Mouse (Mus musculus) midbrain, embryonic 16.5 days (tissue): ENCODE results near the gene Cbln3. TPM values are rescaled to one million over a fixed set of nuclear protein-coding genes. Genes with fewer than 3 reads are reported as not detected.

Experiments used
- ATAC-seq: fragments of 200-750 bp; cut with Nextera tagmentation; 2 replicates; pipeline ENCODE4 v1.8.0; 2017; ENCODE audit warnings: moderate TSS enrichment
- H3K27ac ChIP-seq: fragments of 300-500 bp; sonication (generic); 2 replicates; pipeline ENCODE4 v1.5.1; 2014; ENCODE audit warnings: mild to moderate bottlenecking, low read length, mixed read lengths
- H3K27me3 ChIP-seq: fragments of 300-500 bp; sonication (generic); 2 replicates; pipeline ENCODE4 v1.6.1; 2014; ENCODE audit warnings: low read depth, low read length, mixed read lengths; ENCODE audit not compliant: control insufficient read depth, insufficient read depth
- H3K36me3 ChIP-seq: fragments of 300-500 bp; sonication (generic); 2 replicates; pipeline ENCODE4 v1.6.1; 2014; ENCODE audit warnings: mild to moderate bottlenecking, low read length, moderate library complexity, mixed read lengths; ENCODE audit not compliant: control insufficient read depth, insufficient read depth
- H3K4me1 ChIP-seq: fragments of 300-500 bp; sonication (generic); 2 replicates; pipeline ENCODE4 v1.6.1; 2014; ENCODE audit warnings: mild to moderate bottlenecking, low read length, mixed read lengths; ENCODE audit not compliant: control insufficient read depth, insufficient read depth
- H3K4me2 ChIP-seq: fragments of 300-500 bp; sonication (generic); 2 replicates; pipeline ENCODE4 v1.6.1; 2014; ENCODE audit warnings: mild to moderate bottlenecking, low read length, mixed read lengths
- H3K4me3 ChIP-seq: fragments of 300-500 bp; sonication (generic); 2 replicates; pipeline ENCODE4 v1.5.1; 2014; ENCODE audit warnings: low read depth, mild to moderate bottlenecking, low read length, moderate library complexity, mixed read lengths
- H3K9ac ChIP-seq: fragments of 300-500 bp; sonication (generic); 2 replicates; pipeline ENCODE4 v1.6.1; 2014; ENCODE audit warnings: low read depth, low read length, mixed read lengths
- H3K9me3 ChIP-seq: fragments of 300-500 bp; sonication (generic); replicated peaks from 2 replicates; pipeline ENCODE4 v1.6.1; 2014; ENCODE audit warnings: mild to moderate bottlenecking, low read length, mixed read lengths; ENCODE audit not compliant: control insufficient read depth, poor library complexity, severe bottlenecking
- WGBS: fragments of 180-500 bp; shearing (Covaris S2); extraction: QIAGEN DNeasy Blood & Tissue Kit; methylation state at CpG from one replicate; pipeline ENCODE4 v1.1.7; 2014; 5-methylcytosine and 5-hydroxymethylcytosine counted together
- polyA plus RNA-seq: library from polyadenylated mRNA; unstranded; fragments of >200 nt; fragmentation: Nextera tagmentation; extraction: Ambion mirVana; gene quantifications from 2 replicates; pipeline ENCODE4 v1.2.1, GENCODE M21; 2015

Cbln3 gene
- polyA plus RNA-seq, 1 experiment from 2014 or later: 0.20 TPM

GRCm38 (mm10) chr14:55883663-55884062 lies 529 bp downstream of the Cbln3 start:
- H3K9me3 ChIP-seq: no peaks in the 10 kb centered on the region
- no peaks in the 10 kb centered on the region for H3K27me3 ChIP-seq
- no peak overlapping the region for H3K4me3 ChIP-seq
- 0 out of 2 replicates have a peak, but pooled peaks have one; percentile 7 for ATAC-seq
- H3K4me1 ChIP-seq: peaks cover 15% of the 10 kb centered on the region
- H3K36me3 ChIP-seq: no peaks in the 10 kb centered on the region
- H3K27ac ChIP-seq: no peak overlapping the region
- no peak overlapping the region for H3K4me2 ChIP-seq
- 87% methylated on average over 12 of the region's 12 CpGs for WGBS
- no peak overlapping the region for H3K9ac ChIP-seq

GRCm38 (mm10) chr14:55883149-55883661 lies 987 bp downstream of the Cbln3 start:
- Histone ChIP-seq H3K27me3 (no peaks in the 10 kb centered on the region), H3K4me3 (no peak overlapping the region), H3K36me3 (no peaks in the 10 kb centered on the region), H3K4me1 (peaks cover 15% of the 10 kb centered on the region), H3K9ac (no peak overlapping the region), H3K9me3 (no peaks in the 10 kb centered on the region), H3K4me2 (no peak overlapping the region), H3K27ac (no peak overlapping the region)
- WGBS: 94% methylated on average over 13 of the region's 13 CpGs
- ATAC-seq: no peak

GRCm38 (mm10) chr14:55882171-55882641 lies 2.0 kb downstream of the Cbln3 start:
- no peaks in the 10 kb centered on the region for H3K9me3 ChIP-seq
- H3K4me1 ChIP-seq: peaks cover 15% of the 10 kb centered on the region
- H3K4me2 ChIP-seq: no peak overlapping the region
- no peak overlapping the region for H3K9ac ChIP-seq
- H3K27ac ChIP-seq: no peak overlapping the region
- no peak overlapping the region for H3K4me3 ChIP-seq
- ATAC-seq: no peak
- 70% methylated on average over 6 of the region's 6 CpGs for WGBS
- no peaks in the 10 kb centered on the region for H3K27me3 ChIP-seq
- H3K36me3 ChIP-seq: no peaks in the 10 kb centered on the region

GRCm38 (mm10) chr14:55880982-55881381 lies 3.2 kb downstream of the Cbln3 start:
- Histone ChIP-seq H3K9ac (no peak overlapping the region), H3K4me3 (no peak overlapping the region), H3K4me2 (no peak overlapping the region), H3K27ac (no peak overlapping the region), H3K9me3 (no peaks in the 10 kb centered on the region), H3K36me3 (no peaks in the 10 kb centered on the region), H3K4me1 (peaks cover 10% of the 10 kb centered on the region), H3K27me3 (no peaks in the 10 kb centered on the region)
- no peak for ATAC-seq
- 88% methylated on average over 8 of the region's 8 CpGs for WGBS

GRCm38 (mm10) chr14:55879623-55880022 lies 4.6 kb downstream of the Cbln3 start:
- H3K9ac ChIP-seq: no peak overlapping the region
- no peaks in the 10 kb centered on the region for H3K36me3 ChIP-seq
- H3K4me3 ChIP-seq: no peak overlapping the region
- 41% methylated on average over 1 of the region's 1 CpGs for WGBS
- no peak for ATAC-seq
- H3K4me2 ChIP-seq: no peak overlapping the region
- no peaks in the 10 kb centered on the region for H3K9me3 ChIP-seq
- H3K4me1 ChIP-seq: peaks cover 4% of the 10 kb centered on the region; the same call in 1 of the 2 replicates
- H3K27ac ChIP-seq: no peak overlapping the region
- no peaks in the 10 kb centered on the region for H3K27me3 ChIP-seq

- Histone ChIP-seq H3K9me3 (no peaks in the 10 kb centered on the region), H3K4me2 (no peak overlapping the region), H3K4me3 (no peak overlapping the region), H3K27ac (no peak overlapping the region), H3K36me3 (no peaks in the 10 kb centered on the region), H3K9ac (no peak overlapping the region), H3K4me1 (peaks cover 8% of the 10 kb centered on the region; the same call in 1 of the 2 replicates), H3K27me3 (no peaks in the 10 kb centered on the region)
- 44% methylated on average over 7 of the region's 7 CpGs for WGBS
- no peak for ATAC-seq
These were observed 5.8 kb downstream of the Cbln3 start for GRCm38 (mm10) chr14:55878316-55878940.

GRCm38 (mm10) chr14:55877469-55878315 lies 6.5 kb downstream of the Cbln3 start:
- Histone ChIP-seq H3K36me3 (peaks cover under 1% of the 10 kb centered on the region), H3K27me3 (no peaks in the 10 kb centered on the region), H3K9ac (no peak overlapping the region), H3K4me1 (peaks cover 10% of the 10 kb centered on the region; the same call in 1 of the 2 replicates), H3K27ac (no peak overlapping the region), H3K9me3 (no peaks in the 10 kb centered on the region), H3K4me2 (no peak overlapping the region), H3K4me3 (no peak overlapping the region)
- WGBS: 34% methylated on average over 14 of the region's 14 CpGs
- ATAC-seq: no peak

GRCm38 (mm10) chr14:55873714-55874683 lies 10.2 kb downstream of the Cbln3 start:
- no peaks in the 10 kb centered on the region for H3K9me3 ChIP-seq
- peak overlapping the region; percentile 62 for H3K27ac ChIP-seq
- peaks cover 10% of the 10 kb centered on the region; the same call in 1 of the 2 replicates for H3K4me1 ChIP-seq
- H3K4me2 ChIP-seq: peak overlapping the region; percentile 38
- peaks cover 17% of the 10 kb centered on the region for H3K36me3 ChIP-seq
- ATAC-seq: peak; percentile 41
- H3K4me3 ChIP-seq: peak overlapping the region; percentile 8; the same call in 1 of the 2 replicates
- WGBS: 14% methylated on average over 30 of the region's 30 CpGs
- no peaks in the 10 kb centered on the region for H3K27me3 ChIP-seq
- H3K9ac ChIP-seq: peak overlapping the region; percentile 43; the same call in 1 of the 2 replicates
